Mouse (Mus musculus) testis, adult 2 months (tissue): ENCODE results near the gene Ostc.

ENCODE experiments used
- CTCF ChIP-seq: fragments of 200-500 bp; IDR thresholded peaks from 2 replicates; pipeline ENCODE4 v1.5.1; 2012; ENCODE audit warnings: low read depth, mild to moderate bottlenecking, inconsistent platforms, low read length, moderate library complexity; ENCODE audit not compliant: control insufficient read depth, insufficient read depth, insufficient replicate concordance
- POLR2A ChIP-seq: fragments of 200-500 bp; IDR thresholded peaks from 2 replicates; pipeline ENCODE4 v1.6.1; 2012; ENCODE audit warnings: low read depth, mild to moderate bottlenecking, inconsistent platforms, low read length, moderate library complexity; ENCODE audit not compliant: control insufficient read depth

GRCm38 (mm10) chr3:130684276-130685013 is 24.8 kb downstream of the Ostc start:
- TF ChIP-seq CTCF (no peak), POLR2A (no peak)
